In the genomic region with DNA sequence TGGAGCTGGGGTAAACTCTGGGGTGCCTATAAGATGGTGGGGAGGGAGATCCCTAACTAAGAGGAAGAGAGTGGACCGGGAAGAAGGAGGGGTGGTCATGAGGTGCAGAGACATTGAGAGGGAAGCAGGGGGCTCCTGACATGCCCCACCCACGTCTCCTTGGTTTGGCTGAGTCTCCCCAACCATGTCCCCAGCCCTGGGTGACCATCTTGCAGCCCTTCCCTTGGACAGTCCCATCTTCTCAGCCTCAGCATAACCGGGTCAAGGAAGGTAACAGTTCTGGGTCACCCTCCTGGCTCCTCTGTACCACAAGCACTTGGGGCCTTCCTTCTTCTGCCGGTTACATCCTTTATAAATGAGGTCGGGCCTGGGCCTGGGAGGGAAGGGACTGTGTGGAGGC, we compare ENCODE assay signal across 20 mouse cellular contexts. TPM values are rescaled to one million over a fixed set of nuclear protein-coding genes. Genes with fewer than 3 reads are reported as not detected.
DNase-seq lines count a peak whose midpoint lies in the region; ATAC-seq and TF ChIP-seq lines count a peak whose summit lies in the region.
"Had no signal": no experiment of that assay in that cellular context is flagged by ENCODE, and none has a peak within 500 bp of the region (broad histone marks: within the 10 kb centered on the region; RNA-seq: fewer than 3 reads in every experiment).

No protein-coding gene starts in this region.

- H3K4me1 ChIP-seq in heart, embryonic 10.5 days = peaks cover 23% of the 10 kb centered on the region
- H3K4me1 ChIP-seq in lung, embryonic 14.5 days (ENCODE audit: insufficient read depth) = peaks cover 15% of the 10 kb centered on the region
- H3K4me1 ChIP-seq in lung, postnatal 0 days (ENCODE audit: insufficient read depth, low read depth, low read length) = 0 out of 2 replicates have a peak, but pooled peaks cover 3% of the 10 kb centered on the region
- H3K4me1 ChIP-seq in embryonic facial prominence, embryonic 14.5 days (ENCODE audit: control insufficient read depth, insufficient read depth, low read length) = 0 out of 2 replicates have a peak, but pooled peaks cover 6% of the 10 kb centered on the region
- no peaks in the 10 kb centered on the region; the same call in 1 of the 2 replicates for H3K4me1 ChIP-seq in stomach, postnatal 0 days (replicated peaks; ENCODE audit: control insufficient read depth, insufficient read depth)

- peak overlapping the region; percentile 20; the same call in 1 of the 2 replicates for H3K4me2 ChIP-seq in lung, embryonic 14.5 days
- H3K4me2 ChIP-seq in lung, postnatal 0 days (replicated peaks; ENCODE audit: low read depth, low read length) = no peak overlapping the region
- no peak overlapping the region for H3K4me2 ChIP-seq in embryonic facial prominence, embryonic 14.5 days (ENCODE audit: low read depth, low read length)
- peak overlapping the region; percentile 25 for H3K4me2 ChIP-seq in stomach, postnatal 0 days (replicated peaks; ENCODE audit: low read depth)
- H3K4me2 ChIP-seq: embryonic facial prominence, embryonic 12.5 days; hindbrain, embryonic 12.5 days had no signal

- WGBS in heart, embryonic 10.5 days = 67% methylated on average over 5 of the region's 5 CpGs
- 77% methylated on average over 5 of the region's 5 CpGs for WGBS in lung, embryonic 14.5 days
- WGBS in lung, postnatal 0 days = 62% methylated on average over 5 of the region's 5 CpGs
- WGBS in embryonic facial prominence, embryonic 14.5 days = 80% methylated on average over 5 of the region's 5 CpGs
- 72% methylated on average over 5 of the region's 5 CpGs for WGBS in stomach, postnatal 0 days

- H3K27ac ChIP-seq in heart, embryonic 10.5 days = peak overlapping the region; percentile 67
- peak overlapping the region; percentile 63; the same call in 1 of the 2 replicates for H3K27ac ChIP-seq in lung, embryonic 14.5 days (ENCODE audit: low read depth)
- H3K27ac ChIP-seq in lung, postnatal 0 days (ENCODE audit: low read length) = no peak overlapping the region
- 0 out of 2 replicates have a peak overlapping the region, but pooled peaks have one; percentile 31 for H3K27ac ChIP-seq in embryonic facial prominence, embryonic 14.5 days (replicated peaks; ENCODE audit: low read depth, low read length)
- no peak overlapping the region for H3K27ac ChIP-seq in stomach, postnatal 0 days (replicated peaks)
- no peak overlapping the region for H3K27ac ChIP-seq in left cerebral cortex, adult 2 months
- H3K27ac ChIP-seq: hindbrain, embryonic 12.5 days had no signal

- H3K36me3 ChIP-seq in heart, embryonic 10.5 days = 0 out of 2 replicates have a peak, but pooled peaks cover 5% of the 10 kb centered on the region
- H3K36me3 ChIP-seq in lung, embryonic 14.5 days (ENCODE audit: insufficient read depth) = no peaks in the 10 kb centered on the region
- no peaks in the 10 kb centered on the region; the same call in 1 of the 2 replicates for H3K36me3 ChIP-seq in lung, postnatal 0 days (ENCODE audit: insufficient read depth, low read length)
- H3K36me3 ChIP-seq in embryonic facial prominence, embryonic 14.5 days (ENCODE audit: control insufficient read depth, insufficient read depth, low read length) = no peaks in the 10 kb centered on the region
- H3K36me3 ChIP-seq in stomach, postnatal 0 days (ENCODE audit: control insufficient read depth, insufficient read depth, low read length) = no peaks in the 10 kb centered on the region
- H3K36me3 ChIP-seq: embryonic facial prominence, embryonic 12.5 days; hindbrain, embryonic 12.5 days had no signal

- ATAC-seq in lung, embryonic 14.5 days (ENCODE audit: insufficient read depth) = peak; percentile 61; the same call in 1 of the 2 replicates
- no peak; the same call in 1 of the 2 replicates for ATAC-seq in lung, postnatal 0 days
- ATAC-seq in embryonic facial prominence, embryonic 14.5 days (ENCODE audit: low read depth) = no peak
- peak; percentile 26 for ATAC-seq in stomach, postnatal 0 days (ENCODE audit: low FRiP score, low TSS enrichment)
- ATAC-seq: Patski had no signal

- H3K4me3 ChIP-seq in heart, embryonic 10.5 days = no peak overlapping the region
- H3K4me3 ChIP-seq in lung, embryonic 14.5 days (ENCODE audit: low read depth, low read length) = no peak overlapping the region
- H3K4me3 ChIP-seq in lung, postnatal 0 days (ENCODE audit: low read depth, low read length) = no peak overlapping the region
- no peak overlapping the region for H3K4me3 ChIP-seq in embryonic facial prominence, embryonic 14.5 days (ENCODE audit: low read depth, low read length)
- H3K4me3 ChIP-seq in stomach, postnatal 0 days (ENCODE audit: low read depth, low read length) = no peak overlapping the region
- H3K4me3 ChIP-seq in left cerebral cortex, adult 2 months = no peak overlapping the region
- H3K4me3 ChIP-seq: embryonic facial prominence, embryonic 12.5 days; hindbrain, embryonic 12.5 days; megakaryocyte, embryonic 14.5 days had no signal

- intact Hi-C loops in heart, postnatal 36 days (cut with DNase I) = no loop called here
- intact Hi-C loops in left cerebral cortex, adult 2 months (cut with DNase I) = no loop called here

- H3K9ac ChIP-seq in lung, embryonic 14.5 days = no peak overlapping the region; the same call in 1 of the 2 replicates
- H3K9ac ChIP-seq in lung, postnatal 0 days (replicated peaks; ENCODE audit: low read depth) = no peak overlapping the region
- no peak overlapping the region for H3K9ac ChIP-seq in embryonic facial prominence, embryonic 14.5 days (ENCODE audit: low read depth, low read length)
- peak overlapping the region; percentile 41; the same call in 1 of the 2 replicates for H3K9ac ChIP-seq in stomach, postnatal 0 days (ENCODE audit: low read length)
- H3K9ac ChIP-seq: embryonic facial prominence, embryonic 12.5 days; hindbrain, embryonic 12.5 days had no signal

- 0 out of 2 replicates have a peak, but pooled peaks cover 6% of the 10 kb centered on the region for H3K27me3 ChIP-seq in heart, embryonic 10.5 days (ENCODE audit: insufficient read depth, poor library complexity, severe bottlenecking)
- no peaks in the 10 kb centered on the region for H3K27me3 ChIP-seq in lung, embryonic 14.5 days (ENCODE audit: insufficient read depth, low read length)
- no peaks in the 10 kb centered on the region for H3K27me3 ChIP-seq in lung, postnatal 0 days (replicated peaks; ENCODE audit: insufficient read depth, low read length)
- no peaks in the 10 kb centered on the region for H3K27me3 ChIP-seq in embryonic facial prominence, embryonic 14.5 days (replicated peaks; ENCODE audit: control insufficient read depth, insufficient read depth, low read length)
- no peaks in the 10 kb centered on the region for H3K27me3 ChIP-seq in stomach, postnatal 0 days (ENCODE audit: control insufficient read depth, insufficient read depth, low read length)
- H3K27me3 ChIP-seq: embryonic facial prominence, embryonic 12.5 days; hindbrain, embryonic 12.5 days had no signal

- no peak for TF ChIP-seq CTCF in lung, embryonic 14.5 days (IDR thresholded peaks at IDR 0.05; ENCODE audit: low read depth)
- TF ChIP-seq CTCF in lung, postnatal 0 days (IDR thresholded peaks at IDR 0.05) = no peak
- no peak for TF ChIP-seq CTCF in stomach, postnatal 0 days (IDR thresholded peaks at IDR 0.05; ENCODE audit: low read depth)
- no peak for TF ChIP-seq CTCF in left cerebral cortex, adult 2 months (IDR thresholded peaks at IDR 0.05)

- no peak for TF ChIP-seq EP300 in lung, postnatal 0 days (IDR thresholded peaks at IDR 0.05)
- no peak for TF ChIP-seq EP300 in stomach, postnatal 0 days (optimal IDR thresholded peaks at IDR 0.05)

- no peak for DNase-seq in heart, embryonic 10.5 days (ENCODE audit: low spot score)
- DNase-seq in heart, postnatal 36 days = no peak
- DNase-seq in lung, embryonic 14.5 days = no peak
- DNase-seq in lung, postnatal 0 days (ENCODE audit: low spot score) = no peak
- no peak for DNase-seq in embryonic facial prominence, embryonic 14.5 days (ENCODE audit: low spot score)
- DNase-seq in stomach, postnatal 0 days (ENCODE audit: low spot score) = no peak
- no peak for DNase-seq in layer of hippocampus, postnatal 25 days (ENCODE audit: extremely low spot score in 1 of 2, low spot score in 1 of 2)
- DNase-seq in left cerebral cortex, adult 2 months (ENCODE audit: extremely low spot score in 1 of 2, low spot score in 2 of 2) = no peak
- DNase-seq: cerebellum, postnatal 14 days; kidney, adult 9 months; liver; retina, postnatal 1 day had no signal

- H3K9me3 ChIP-seq in heart, embryonic 10.5 days = no peaks in the 10 kb centered on the region
- H3K9me3 ChIP-seq in lung, embryonic 14.5 days (ENCODE audit: low read depth, low read length) = no peaks in the 10 kb centered on the region
- no peaks in the 10 kb centered on the region for H3K9me3 ChIP-seq in lung, postnatal 0 days (ENCODE audit: low read length)
- no peaks in the 10 kb centered on the region for H3K9me3 ChIP-seq in embryonic facial prominence, embryonic 14.5 days (ENCODE audit: control insufficient read depth, low read length)
- no peaks in the 10 kb centered on the region for H3K9me3 ChIP-seq in stomach, postnatal 0 days (ENCODE audit: control insufficient read depth, low read length)
- H3K9me3 ChIP-seq: embryonic facial prominence, embryonic 12.5 days; hindbrain, embryonic 12.5 days; megakaryocyte, embryonic 14.5 days had no signal

RNA-seq across cellular contexts. Expression of gene Prr29, which starts 9.7 kb away (rescaled TPM):
- polyA plus RNA-seq in heart, embryonic 10.5 days (2016; fragmentation: Nextera tagmentation; extraction: Ambion mirVana) = 0.11 and 0.21 TPM in 2 replicates
- total RNA-seq in heart, postnatal 36 days (2021) = under 1 TPM; 0.81 to 0.92 TPM
- polyA plus RNA-seq in lung, embryonic 14.5 days (2014; fragmentation: Nextera tagmentation; extraction: Ambion mirVana) = 0.16 and 0.39 TPM in 2 replicates
- polyA plus RNA-seq in lung, postnatal 0 days (2015; fragmentation: Nextera tagmentation; extraction: Ambion mirVana) = 8.9 and 10.2 TPM in 2 replicates
- polyA plus RNA-seq in embryonic facial prominence, embryonic 14.5 days (2014; fragmentation: Nextera tagmentation; extraction: Ambion mirVana) = 0.92 and 0.93 TPM in 2 replicates
- polyA plus RNA-seq in stomach, postnatal 0 days (2015; fragmentation: Nextera tagmentation; extraction: Ambion mirVana) = 0.23 and 0.41 TPM in 2 replicates
- total RNA-seq in layer of hippocampus, postnatal 25 days (2021) = not detected
- total RNA-seq in left cerebral cortex, adult 2 months (2021) = not detected
- total RNA-seq: layer of hippocampus, adult 18-20 months had no signal
- polyA plus RNA-seq: embryonic facial prominence, embryonic 12.5 days; forebrain, embryonic 11.5 days; hindbrain, embryonic 12.5 days; neural tube, embryonic 14.5 days; Patski had no signal

RNA-seq across cellular contexts. Expression of gene Icam2, which starts 12.9 kb away (rescaled TPM):
- polyA plus RNA-seq in heart, embryonic 10.5 days (2016; fragmentation: Nextera tagmentation; extraction: Ambion mirVana) = 58.8 and 69.1 TPM in 2 replicates
- total RNA-seq in heart, postnatal 36 days (2021) = 10 to 100 TPM; 30.3 to 34.9 TPM
- polyA plus RNA-seq in lung, embryonic 14.5 days (2014; fragmentation: Nextera tagmentation; extraction: Ambion mirVana) = 68.3 and 76.7 TPM in 2 replicates
- polyA plus RNA-seq in lung, postnatal 0 days (2015; fragmentation: Nextera tagmentation; extraction: Ambion mirVana) = 284 and 329 TPM in 2 replicates
- 42.2 and 44.3 TPM in 2 replicates for polyA plus RNA-seq in embryonic facial prominence, embryonic 14.5 days (2014; fragmentation: Nextera tagmentation; extraction: Ambion mirVana)
- polyA plus RNA-seq in stomach, postnatal 0 days (2015; fragmentation: Nextera tagmentation; extraction: Ambion mirVana) = 12.7 and 13.2 TPM in 2 replicates
- total RNA-seq in layer of hippocampus, postnatal 25 days (2021) = 1 to 10 TPM; 2.8 to 3.3 TPM
- total RNA-seq in left cerebral cortex, adult 2 months (2021) = 1 to 10 TPM; 3.2 to 3.6 TPM
- polyA plus RNA-seq: Patski had no signal

RNA-seq across cellular contexts. Expression of gene Scn4a, which starts 21.9 kb away (rescaled TPM):
- 0.20 and 0.44 TPM in 2 replicates for polyA plus RNA-seq in heart, embryonic 10.5 days (2016; fragmentation: Nextera tagmentation; extraction: Ambion mirVana)
- 10 to 100 TPM; 14.7 to 19.0 TPM for total RNA-seq in heart, postnatal 36 days (2021)
- 0.05 and 0.24 TPM in 2 replicates for polyA plus RNA-seq in lung, embryonic 14.5 days (2014; fragmentation: Nextera tagmentation; extraction: Ambion mirVana)
- 0.04 TPM in 1 of 2 replicates, not detected in the other for polyA plus RNA-seq in lung, postnatal 0 days (2015; fragmentation: Nextera tagmentation; extraction: Ambion mirVana)
- polyA plus RNA-seq in embryonic facial prominence, embryonic 14.5 days (2014; fragmentation: Nextera tagmentation; extraction: Ambion mirVana) = 0.98 and 1.5 TPM in 2 replicates
- polyA plus RNA-seq in stomach, postnatal 0 days (2015; fragmentation: Nextera tagmentation; extraction: Ambion mirVana) = 0.02 and 0.12 TPM in 2 replicates
- total RNA-seq in layer of hippocampus, postnatal 25 days (2021) = under 1 TPM in 1 of 2 experiments, not detected in 1; 0.05 TPM
- total RNA-seq in left cerebral cortex, adult 2 months (2021) = not detected
- polyA plus RNA-seq: forebrain, embryonic 11.5 days; hindbrain, embryonic 12.5 days; neural tube, embryonic 14.5 days; stomach, embryonic 14.5 days had no signal

Comparison
In these comparisons a context has a peak if more than half of its experiments do, and no peak if none do; other contexts are left out.
1. H3K27ac ChIP-seq: peak in heart, embryonic 10.5 days (single experiment), lung, embryonic 14.5 days (single experiment) and embryonic facial prominence, embryonic 14.5 days (single experiment); none in lung, postnatal 0 days (single experiment), stomach, postnatal 0 days (single experiment) and left cerebral cortex, adult 2 months (single experiment).
2. ATAC-seq: peak in lung, embryonic 14.5 days (single experiment) and stomach, postnatal 0 days (single experiment); none in lung, postnatal 0 days (single experiment) and embryonic facial prominence, embryonic 14.5 days (single experiment).
3. H3K4me2 ChIP-seq: peak in lung, embryonic 14.5 days (single experiment) and stomach, postnatal 0 days (single experiment); none in lung, postnatal 0 days (single experiment) and embryonic facial prominence, embryonic 14.5 days (single experiment).